Mouse (Mus musculus) activated CD4-positive, CD25-positive, alpha-beta regulatory T cell (primary cell): ENCODE measurements around the gene Runx1. TPM values are rescaled to one million over a fixed set of nuclear protein-coding genes. Genes with fewer than 3 reads are reported as not detected.

Experiments
- polyA plus RNA-seq, 2 experiments: library from polyadenylated mRNA; unstranded; fragments of 100-300 nt; shearing (Covaris generic); gene quantifications; one replicate each; pipeline ENCODE4 v1.2.1; 2017

The Runx1 gene
- polyA plus RNA-seq: 10 to 100 TPM; 46.1 to 58.2 TPM

DNA sequence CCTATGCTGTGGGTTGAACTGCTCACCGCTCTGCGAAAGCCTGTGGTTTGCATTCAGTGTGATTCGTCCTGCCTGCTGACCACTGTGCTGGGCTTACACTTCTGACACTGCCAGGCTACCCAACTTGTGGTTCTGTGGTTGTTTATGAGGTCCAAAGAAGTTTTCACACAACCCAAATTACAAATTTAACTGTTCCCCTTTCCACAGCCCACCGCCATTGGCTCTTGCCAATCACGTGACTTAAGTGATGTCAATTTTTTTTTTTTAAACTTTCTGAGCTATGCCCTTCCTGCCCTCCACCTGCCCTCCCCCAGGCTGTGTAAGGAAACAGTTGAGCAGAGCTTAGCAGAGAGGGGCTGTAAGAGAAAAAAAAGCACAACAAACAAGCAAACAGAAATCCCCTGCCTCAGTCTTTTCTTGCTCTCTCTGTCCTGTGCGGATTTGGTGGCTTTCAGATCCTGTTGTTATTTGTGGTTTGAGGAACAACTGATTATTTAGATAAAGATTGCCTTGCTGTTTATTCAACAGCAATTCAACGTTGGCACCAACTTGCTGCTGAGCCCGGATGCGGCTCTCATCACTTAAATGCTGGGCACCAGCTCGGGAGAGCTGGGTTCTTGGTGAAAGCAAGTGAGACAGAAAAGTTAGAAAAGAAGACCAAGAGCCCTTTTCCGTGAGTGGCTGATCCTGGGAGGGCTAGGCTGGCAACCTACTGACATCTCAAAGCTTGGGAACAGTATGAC, at the start of gene Runx1:
Gene Runx1, minus strand, starts transcription at position 242 of the 743 bp plus-strand sequence.

